Mouse (Mus musculus) large intestine, adult 2 months (tissue): ENCODE results near the gene Rgs16. TPM values are rescaled to one million over a fixed set of nuclear protein-coding genes. Genes with fewer than 3 reads are reported as not detected.

Source experiments
- DNase-seq: peaks from one replicate; pipeline ENCODE4 v3.0.0-alpha.2; 2012; ENCODE audit warnings: low read depth, low spot score
- WGBS: fragments of 180-500 bp; shearing (Covaris S2); methylation state at CpG from one replicate; pipeline ENCODE4 v1.1.7; 2018; 5-methylcytosine and 5-hydroxymethylcytosine counted together
- polyA plus RNA-seq: library from polyadenylated mRNA; depleted of rRNA; stranded (reverse); fragments of >200 nt; gene quantifications from 2 replicates; pipeline ENCODE4 v1.2.3, GENCODE M21; 2012; rRNA removed

The Rgs16 gene
- polyA plus RNA-seq, 1 experiment: 0.78 TPM

GRCm38 (mm10) chr1:153794241-153794640 is 54.1 kb downstream of the Rgs16 start:
- DNase-seq: no peak
- WGBS: 37% methylated on average over 3 of the region's 3 CpGs

Other genes starting within 250 kb of the Rgs16 start
- 2.4 and 9.1 TPM in 2 replicates for gene Npl, start 190.3 kb upstream of the Rgs16 start, polyA plus RNA-seq
- 0.04 and 0.21 TPM in 2 replicates for gene Rgs8, start 87.3 kb upstream of the Rgs16 start, polyA plus RNA-seq
- 37.3 and 38.9 TPM in 2 replicates for gene Rnasel, start 9.1 kb downstream of the Rgs16 start, polyA plus RNA-seq
- gene Rgsl1, start 103.8 kb downstream of the Rgs16 start, polyA plus RNA-seq: 0.07 TPM in 1 of 2 replicates, not detected in the other
- gene Teddm1b, start 134.0 kb downstream of the Rgs16 start, polyA plus RNA-seq: 0.05 TPM in 1 of 2 replicates, not detected in the other
- 0.06 and 0.14 TPM in 2 replicates for gene Teddm1a, start 151.4 kb downstream of the Rgs16 start, polyA plus RNA-seq
- gene Glul, start 159.6 kb downstream of the Rgs16 start, polyA plus RNA-seq: 43.2 and 49.3 TPM in 2 replicates
- 0.19 and 0.30 TPM in 2 replicates for gene Teddm2, start 159.9 kb downstream of the Rgs16 start, polyA plus RNA-seq